Mouse (Mus musculus) neural tube, postnatal 0 days (tissue): ENCODE results near the gene Erp27. TPM values are rescaled to one million over a fixed set of nuclear protein-coding genes. Genes with fewer than 3 reads are reported as not detected.

Source experiments
- polyA plus RNA-seq: library from polyadenylated mRNA; unstranded; fragments of >200 nt; fragmentation: Nextera tagmentation; extraction: Ambion mirVana; gene quantifications from 2 replicates; pipeline ENCODE4 v1.2.1, GENCODE M21; 2015

The Erp27 gene
- polyA plus RNA-seq, result 0.19 and 0.23 TPM in 2 replicates

GRCm38 (mm10) chr6:136922080-136922479 lies at the start of gene Erp27:
Gene Erp27 (minus strand): TSS chr6:136922180.

GRCm38 (mm10) chr6:136941051-136942021 lies 19.4 kb upstream of the Erp27 start, which contains the start of gene Arhgdib:
Gene Arhgdib (minus strand): TSS chr6:136941899.

DNA sequence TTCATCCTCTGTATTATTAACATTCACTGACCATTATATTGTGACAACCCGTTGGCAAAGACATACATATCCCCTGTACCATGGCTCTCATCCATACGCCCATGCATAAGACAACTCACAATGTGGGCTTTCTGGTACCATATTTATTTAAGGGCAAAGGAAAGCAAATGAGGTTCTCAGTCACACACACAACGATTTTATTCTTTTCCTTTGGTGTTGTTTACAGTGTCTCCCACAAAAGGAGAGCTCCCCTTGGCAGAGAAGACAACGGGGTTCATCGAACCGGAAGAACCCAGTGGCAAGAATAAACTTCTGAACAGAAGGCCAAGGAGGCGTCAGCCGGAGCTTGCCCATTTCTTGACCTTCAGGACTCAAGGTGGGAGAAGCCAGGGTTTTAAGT lies 1.6 kb upstream of the Erp27 start, which contains the start of gene Pde6h:
Pde6h (plus strand) TSS at position 301 of the 400 bp plus-strand sequence.

GRCm38 (mm10) chr6:136875670-136876069 lies 46.3 kb downstream of the Erp27 start, which contains the start of gene Mgp:
Gene Mgp (minus strand): TSS chr6:136875823.

Other genes starting within 250 kb of the Erp27 start
- 0.32 and 0.34 TPM in 2 replicates for gene Gucy2c, start 140.4 kb downstream of the Erp27 start, polyA plus RNA-seq
- 0.36 and 0.41 TPM in 2 replicates for gene Hist4h4, start 117.8 kb downstream of the Erp27 start, polyA plus RNA-seq
- 111 and 122 TPM in 2 replicates for gene H2afj, start 113.9 kb downstream of the Erp27 start, polyA plus RNA-seq
- gene BC049715, start 94.6 kb downstream of the Erp27 start, polyA plus RNA-seq, result 1.8 and 2.0 TPM in 2 replicates
- gene Wbp11, start 93.9 kb downstream of the Erp27 start, polyA plus RNA-seq, result 66.2 and 67.4 TPM in 2 replicates
- gene Smco3, start 86.7 kb downstream of the Erp27 start, polyA plus RNA-seq, result 5.6 and 5.7 TPM in 2 replicates
- 0.19 and 0.20 TPM in 2 replicates for gene Art4, start 64.4 kb downstream of the Erp27 start, polyA plus RNA-seq
- 92.1 and 133 TPM in 2 replicates for gene Mgp, start 46.4 kb downstream of the Erp27 start, polyA plus RNA-seq
- 0.32 and 0.52 TPM in 2 replicates for gene Pde6h, start 1.7 kb upstream of the Erp27 start, polyA plus RNA-seq
- 19.3 and 20.8 TPM in 2 replicates for gene Arhgdib, start 19.7 kb upstream of the Erp27 start, polyA plus RNA-seq
- 14.9 and 15.3 TPM in 2 replicates for gene Rerg, start 248.3 kb upstream of the Erp27 start, polyA plus RNA-seq